Mouse (Mus musculus) limb, embryonic 10.5 days (tissue): ENCODE results near the gene Pfdn2. TPM values are rescaled to one million over a fixed set of nuclear protein-coding genes. Genes with fewer than 3 reads are reported as not detected.
"Not testable (repeated sequence)": the region's sequence is repeated elsewhere in the genome, so short reads cannot be mapped to it uniquely, and the experiment has no call there.

Experiments
- DNase-seq: peaks from one replicate; pipeline ENCODE4 v3.0.0-alpha.2; 2017; ENCODE audit warnings: low spot score
- H3K27ac ChIP-seq: fragments of 300-500 bp; sonication (generic); 2 replicates; pipeline ENCODE4 v1.5.1; 2016; ENCODE audit warnings: mild to moderate bottlenecking
- H3K27me3 ChIP-seq: fragments of 300-500 bp; sonication (generic); 2 replicates; pipeline ENCODE4 v1.6.1; 2016; ENCODE audit warnings: low read depth, mild to moderate bottlenecking; ENCODE audit not compliant: poor library complexity, severe bottlenecking
- H3K36me3 ChIP-seq: fragments of 300-500 bp; sonication (generic); 2 replicates; pipeline ENCODE4 v1.6.1; 2016; ENCODE audit warnings: mild to moderate bottlenecking, moderate library complexity
- H3K4me1 ChIP-seq: fragments of 300-500 bp; sonication (generic); 2 replicates; pipeline ENCODE4 v1.6.1; 2016
- H3K4me3 ChIP-seq: fragments of 300-500 bp; sonication (generic); 2 replicates; pipeline ENCODE4 v1.5.1; 2016; ENCODE audit warnings: mild to moderate bottlenecking, moderate library complexity
- H3K9me3 ChIP-seq: fragments of 300-500 bp; sonication (generic); replicated peaks from 2 replicates; pipeline ENCODE4 v1.6.1; 2016; ENCODE audit warnings: mild to moderate bottlenecking
- WGBS: fragments of 180-500 bp; shearing (Covaris S2); methylation state at CpG from one replicate; pipeline ENCODE4 v1.1.7; 2016; 5-methylcytosine and 5-hydroxymethylcytosine counted together
- polyA plus RNA-seq: library from polyadenylated mRNA; unstranded; fragments of >200 nt; fragmentation: Nextera tagmentation; extraction: Ambion mirVana; gene quantifications from 2 replicates; pipeline ENCODE4 v1.2.1, GENCODE M21; 2016

Pfdn2 gene
- 149 TPM in 2 replicates for polyA plus RNA-seq

GRCm38 (mm10) chr1:171345225-171346094, at the start of gene Pfdn2, which contains the start of gene Nit1:
Gene Pfdn2, plus strand, starts transcription at chr1:171345670.
Gene Nit1, minus strand, starts transcription at chr1:171345646.
- peaks cover 5% of the 10 kb centered on the region; the same call in 1 of the 2 replicates for H3K9me3 ChIP-seq
- H3K27ac ChIP-seq, result peak within 1 kb of the TSS; percentile 88
- H3K36me3 ChIP-seq, result peaks cover 54% of the 10 kb centered on the region
- H3K27me3 ChIP-seq, result no peaks in the 10 kb centered on the region
- 1% methylated on average over 53 of the region's 53 CpGs for WGBS
- H3K4me1 ChIP-seq, result peaks cover 17% of the 10 kb centered on the region
- H3K4me3 ChIP-seq, result peak within 1 kb of the TSS; percentile 87
- peak; percentile 98 for DNase-seq

- Histone ChIP-seq H3K27ac (no peak overlapping the region), H3K4me3 (no peak overlapping the region), H3K9me3 (no peaks in the 10 kb centered on the region), H3K36me3 (no peaks in the 10 kb centered on the region), H3K4me1 (peaks cover 8% of the 10 kb centered on the region), H3K27me3 (peaks cover 14% of the 10 kb centered on the region)
- no peak for DNase-seq
- 67% methylated on average over 3 of the region's 3 CpGs for WGBS
These were observed 47.2 kb upstream of the Pfdn2 start for GRCm38 (mm10) chr1:171298226-171298625.

GRCm38 (mm10) chr1:171306157-171306556, 39.3 kb upstream of the Pfdn2 start:
- not testable (repeated sequence) for H3K9me3 ChIP-seq, H3K36me3 ChIP-seq, H3K4me3 ChIP-seq, H3K4me1 ChIP-seq, H3K27ac ChIP-seq, DNase-seq, H3K27me3 ChIP-seq
- WGBS, result 74% methylated on average over 5 of the region's 5 CpGs

- DNase-seq, result no peak
- Histone ChIP-seq H3K27ac (no peak overlapping the region), H3K4me1 (no peaks in the 10 kb centered on the region), H3K36me3 (no peaks in the 10 kb centered on the region), H3K9me3 (no peaks in the 10 kb centered on the region), H3K4me3 (no peak overlapping the region), H3K27me3 (no peaks in the 10 kb centered on the region)
- WGBS, result 81% methylated on average over 2 of the region's 2 CpGs
These were observed 36.1 kb upstream of the Pfdn2 start for GRCm38 (mm10) chr1:171309321-171309720.

- peak overlapping the region; percentile 23; the same call in 1 of the 2 replicates for H3K4me3 ChIP-seq
- DNase-seq, result no peak
- H3K4me1 ChIP-seq, result no peaks in the 10 kb centered on the region
- peaks cover 3% of the 10 kb centered on the region; the same call in 1 of the 2 replicates for H3K36me3 ChIP-seq
- no peaks in the 10 kb centered on the region for H3K9me3 ChIP-seq
- H3K27ac ChIP-seq, result no peak overlapping the region
- WGBS, result 16% methylated on average over 7 of the region's 7 CpGs
- H3K27me3 ChIP-seq, result no peaks in the 10 kb centered on the region
These were observed 25.7 kb upstream of the Pfdn2 start for GRCm38 (mm10) chr1:171319748-171320147.

GRCm38 (mm10) chr1:171320151-171320550, 25.3 kb upstream of the Pfdn2 start:
- H3K27ac ChIP-seq, result no peak overlapping the region
- no peaks in the 10 kb centered on the region for H3K9me3 ChIP-seq
- WGBS, result 17% methylated on average over 5 of the region's 5 CpGs
- H3K4me3 ChIP-seq, result peak overlapping the region; percentile 23; the same call in 1 of the 2 replicates
- no peaks in the 10 kb centered on the region for H3K4me1 ChIP-seq
- DNase-seq, result no peak
- H3K27me3 ChIP-seq, result no peaks in the 10 kb centered on the region
- H3K36me3 ChIP-seq, result peaks cover 6% of the 10 kb centered on the region; the same call in 1 of the 2 replicates

- Histone ChIP-seq H3K36me3 (peaks cover 16% of the 10 kb centered on the region), H3K27me3 (no peaks in the 10 kb centered on the region), H3K27ac (no peak overlapping the region), H3K4me1 (no peaks in the 10 kb centered on the region), H3K9me3 (no peaks in the 10 kb centered on the region), H3K4me3 (no peak overlapping the region)
- no peak for DNase-seq
These were observed 24.1 kb upstream of the Pfdn2 start for GRCm38 (mm10) chr1:171321415-171321814.

- WGBS, result 79% methylated on average over 1 of the region's 1 CpGs
- Histone ChIP-seq H3K27me3 (no peaks in the 10 kb centered on the region), H3K4me1 (no peaks in the 10 kb centered on the region), H3K36me3 (peaks cover 16% of the 10 kb centered on the region), H3K27ac (no peak overlapping the region), H3K4me3 (no peak overlapping the region), H3K9me3 (no peaks in the 10 kb centered on the region)
- no peak for DNase-seq
These were observed 23.5 kb upstream of the Pfdn2 start for GRCm38 (mm10) chr1:171322012-171322411.

GRCm38 (mm10) chr1:171325571-171325970, 19.9 kb upstream of the Pfdn2 start:
- peaks cover 16% of the 10 kb centered on the region for H3K36me3 ChIP-seq
- no peak overlapping the region for H3K4me3 ChIP-seq
- H3K9me3 ChIP-seq, result no peaks in the 10 kb centered on the region
- no peak overlapping the region for H3K27ac ChIP-seq
- no peaks in the 10 kb centered on the region for H3K27me3 ChIP-seq
- WGBS, result 81% methylated on average over 2 of the region's 2 CpGs
- H3K4me1 ChIP-seq, result peaks cover 22% of the 10 kb centered on the region
- DNase-seq, result no peak

- not testable (repeated sequence) for H3K27me3 ChIP-seq, DNase-seq, H3K4me3 ChIP-seq, H3K9me3 ChIP-seq, H3K27ac ChIP-seq
- 90% methylated on average over 4 of the region's 4 CpGs for WGBS
- peaks cover 16% of the 10 kb centered on the region for H3K36me3 ChIP-seq
- peaks cover 31% of the 10 kb centered on the region for H3K4me1 ChIP-seq
These were observed 18.9 kb upstream of the Pfdn2 start for GRCm38 (mm10) chr1:171326588-171326987.

GRCm38 (mm10) chr1:171328244-171328643, 17.2 kb upstream of the Pfdn2 start:
- no peaks in the 10 kb centered on the region for H3K27me3 ChIP-seq
- peak overlapping the region; percentile 89 for H3K4me3 ChIP-seq
- H3K27ac ChIP-seq, result peak overlapping the region; percentile 99
- peak; percentile 31 for DNase-seq
- H3K4me1 ChIP-seq, result peaks cover 31% of the 10 kb centered on the region
- peaks cover 28% of the 10 kb centered on the region for H3K36me3 ChIP-seq
- WGBS, result 45% methylated on average over 9 of the region's 9 CpGs
- H3K9me3 ChIP-seq, result no peaks in the 10 kb centered on the region

GRCm38 (mm10) chr1:171328839-171329432, 16.5 kb upstream of the Pfdn2 start, which contains the start of gene Dedd:
Gene Dedd, plus strand, starts transcription at chr1:171329145.
- peaks cover 31% of the 10 kb centered on the region for H3K4me1 ChIP-seq
- H3K9me3 ChIP-seq, result no peaks in the 10 kb centered on the region
- DNase-seq, result peak; percentile 91
- under 1% methylated on average over 47 of the region's 48 CpGs for WGBS
- H3K27me3 ChIP-seq, result no peaks in the 10 kb centered on the region
- peak within 1 kb of the TSS; percentile 99 for H3K27ac ChIP-seq
- H3K4me3 ChIP-seq, result peak within 1 kb of the TSS; percentile 89
- H3K36me3 ChIP-seq, result peaks cover 31% of the 10 kb centered on the region
